Mouse (Mus musculus): ENCODE measurements around the gene Cit.

Gene Cit

GRCm38 (mm10) chr5:115872956-115873355 lies 27.9 kb downstream of the Cit start:
- POLR2A ChIA-PET, result interaction anchor here in 3 of 4 experiments (0.6 to 2.7 kb wide), 3 partner anchors 13 to 76 kb away, joined by 3 to 7 read pairs (median 6); no protein-coding TSS in a partner anchor
- CTCF ChIA-PET, result interaction anchor here in 1 of 4 experiments (0.5 kb wide), 1 partner anchor 72 kb away, joined by 3 read pairs; no protein-coding TSS in a partner anchor

- ChIA-PET POLR2A (interaction anchor here in 3 of 4 experiments (0.6 to 0.7 kb wide), 3 partner anchors 31 to 1255 kb away, joined by 3 to 7 read pairs (median 3); no protein-coding TSS in a partner anchor), CTCF (interaction anchor here (0.6 to 0.7 kb wide), 13 partner anchors 9 to 913 kb away, joined by 3 to 16 read pairs (median 3); no protein-coding TSS in a partner anchor)
Observed at GRCm38 (mm10) chr5:115877425-115877824, 32.3 kb downstream of the Cit start.

- CTCF ChIA-PET, result interaction anchor here in 2 of 4 experiments (0.6 to 0.9 kb wide), 3 partner anchors 47 to 1398 kb away, joined by 3 read pairs; no protein-coding TSS in a partner anchor
- POLR2A ChIA-PET, result interaction anchor here in 2 of 4 experiments (0.6 to 1.6 kb wide), 4 partner anchors 56 to 142 kb away, joined by 3 read pairs; partner anchors contain the start of gene Prkab1 (in 1 of the 2)
Observed at GRCm38 (mm10) chr5:115882165-115882564, 37.1 kb downstream of the Cit start.

GRCm38 (mm10) chr5:115884429-115884828 lies 39.4 kb downstream of the Cit start:
- POLR2A ChIA-PET, result no interaction called here
- CTCF ChIA-PET, result interaction anchor here in 1 of 4 experiments (0.6 kb wide), 1 partner anchor 20 kb away, joined by 5 read pairs; no protein-coding TSS in a partner anchor

- POLR2A ChIA-PET, result no interaction called here
- CTCF ChIA-PET, result no interaction called here
Observed at GRCm38 (mm10) chr5:115893772-115894171, 48.7 kb downstream of the Cit start.

GRCm38 (mm10) chr5:115897036-115897435 lies 52.0 kb downstream of the Cit start:
- ChIA-PET POLR2A (interaction anchor here in 1 of 4 experiments (1.3 kb wide), 1 partner anchor 244 kb away, joined by 3 read pairs; no protein-coding TSS in a partner anchor), CTCF (interaction anchor here in 2 of 4 experiments (0.6 to 0.8 kb wide), 2 partner anchors 8 to 25 kb away, joined by 3 read pairs; no protein-coding TSS in a partner anchor)

GRCm38 (mm10) chr5:115907037-115908009 lies 62.2 kb downstream of the Cit start:
- ChIA-PET CTCF (interaction anchor here in 3 of 4 experiments (0.6 to 2.3 kb wide), 9 partner anchors 22 to 415 kb away, joined by 3 to 7 read pairs (median 3); no protein-coding TSS in a partner anchor), POLR2A (interaction anchor here in 2 of 4 experiments (0.6 to 1.5 kb wide), 5 partner anchors 15 to 71 kb away, joined by 3 read pairs; no protein-coding TSS in a partner anchor)

- CTCF ChIA-PET, result interaction anchor here in 3 of 4 experiments (0.5 to 2.3 kb wide), 7 partner anchors 21 to 71 kb away, joined by 3 to 8 read pairs (median 5); no protein-coding TSS in a partner anchor
- POLR2A ChIA-PET, result interaction anchor here in 2 of 4 experiments (0.6 to 1.5 kb wide), 5 partner anchors 8 to 31 kb away, joined by 3 to 4 read pairs (median 3); no protein-coding TSS in a partner anchor
Observed at GRCm38 (mm10) chr5:115908251-115908650, 63.2 kb downstream of the Cit start.

GRCm38 (mm10) chr5:115908699-115909098 lies 63.6 kb downstream of the Cit start:
- CTCF ChIA-PET, result interaction anchor here in 3 of 4 experiments (0.5 to 2.3 kb wide), 6 partner anchors 21 to 71 kb away, joined by 3 to 8 read pairs (median 5); no protein-coding TSS in a partner anchor
- POLR2A ChIA-PET, result interaction anchor here (0.5 to 1.5 kb wide), 6 partner anchors 9 to 99 kb away, joined by 3 to 4 read pairs (median 3); no protein-coding TSS in a partner anchor

- ChIA-PET CTCF (interaction anchor here in 3 of 4 experiments (0.5 to 2.0 kb wide), 5 partner anchors 20 to 109 kb away, joined by 3 to 7 read pairs (median 3); no protein-coding TSS in a partner anchor), POLR2A (interaction anchor here (0.5 to 1.4 kb wide), 7 partner anchors 9 to 245 kb away, joined by 3 to 4 read pairs (median 3); no protein-coding TSS in a partner anchor)
Observed at GRCm38 (mm10) chr5:115909106-115909505, 64.0 kb downstream of the Cit start.

GRCm38 (mm10) chr5:115910491-115910890 lies 65.4 kb downstream of the Cit start:
- ChIA-PET POLR2A (interaction anchor here in 2 of 4 experiments (0.6 to 0.9 kb wide), 3 partner anchors 25 to 1472 kb away, joined by 3 read pairs; no protein-coding TSS in a partner anchor), CTCF (interaction anchor here in 1 of 4 experiments (0.6 kb wide), 2 partner anchors 44 to 1716 kb away, joined by 7 to 8 read pairs; no protein-coding TSS in a partner anchor)

GRCm38 (mm10) chr5:115915481-115915880 lies 70.4 kb downstream of the Cit start:
- ChIA-PET POLR2A (no interaction called here), CTCF (no interaction called here)

GRCm38 (mm10) chr5:115917960-115918359 lies 72.9 kb downstream of the Cit start:
- POLR2A ChIA-PET, result interaction anchor here in 1 of 4 experiments (1.9 kb wide), 1 partner anchor 12 kb away, joined by 5 read pairs; no protein-coding TSS in a partner anchor
- CTCF ChIA-PET, result interaction anchor here in 2 of 4 experiments (1.0 to 1.5 kb wide), 2 partner anchors 11 kb away, joined by 4 to 5 read pairs; no protein-coding TSS in a partner anchor

- ChIA-PET CTCF (interaction anchor here in 2 of 4 experiments (0.7 to 1.5 kb wide), 4 partner anchors 9 to 974 kb away, joined by 3 to 5 read pairs (median 4); no protein-coding TSS in a partner anchor), POLR2A (interaction anchor here in 2 of 4 experiments (1.5 to 1.9 kb wide), 2 partner anchors 11 to 15 kb away, joined by 5 read pairs; no protein-coding TSS in a partner anchor)
Observed at GRCm38 (mm10) chr5:115918597-115919351, 73.7 kb downstream of the Cit start.

- ChIA-PET POLR2A (interaction anchor here in 3 of 4 experiments (0.7 to 1.5 kb wide), 6 partner anchors 13 to 130 kb away, joined by 3 to 6 read pairs (median 3); no protein-coding TSS in a partner anchor), CTCF (interaction anchor here in 2 of 4 experiments (0.5 to 1.0 kb wide), 3 partner anchors 36 to 210 kb away, joined by 3 to 7 read pairs (median 4); no protein-coding TSS in a partner anchor)
Observed at GRCm38 (mm10) chr5:115921990-115922389, 76.9 kb downstream of the Cit start.

GRCm38 (mm10) chr5:115924946-115925345 lies 79.9 kb downstream of the Cit start:
- CTCF ChIA-PET, result interaction anchor here in 2 of 4 experiments (0.6 to 1.1 kb wide), 2 partner anchors 54 to 1975 kb away, joined by 3 to 5 read pairs; no protein-coding TSS in a partner anchor
- POLR2A ChIA-PET, result interaction anchor here in 3 of 4 experiments (0.6 to 1.4 kb wide), 4 partner anchors 11 to 99 kb away, joined by 3 to 7 read pairs (median 4); partner anchors contain the start of gene Prkab1 (in 1 of the 3)

Data from embryonic stem cell, embryonic (primary cell).